Mouse (Mus musculus): ENCODE results near the gene Clec2i.
"Not testable (repeated sequence)": the region's sequence is repeated elsewhere in the genome, so short reads cannot be mapped to it uniquely, and the experiment has no call there.

Clec2i gene

DNA sequence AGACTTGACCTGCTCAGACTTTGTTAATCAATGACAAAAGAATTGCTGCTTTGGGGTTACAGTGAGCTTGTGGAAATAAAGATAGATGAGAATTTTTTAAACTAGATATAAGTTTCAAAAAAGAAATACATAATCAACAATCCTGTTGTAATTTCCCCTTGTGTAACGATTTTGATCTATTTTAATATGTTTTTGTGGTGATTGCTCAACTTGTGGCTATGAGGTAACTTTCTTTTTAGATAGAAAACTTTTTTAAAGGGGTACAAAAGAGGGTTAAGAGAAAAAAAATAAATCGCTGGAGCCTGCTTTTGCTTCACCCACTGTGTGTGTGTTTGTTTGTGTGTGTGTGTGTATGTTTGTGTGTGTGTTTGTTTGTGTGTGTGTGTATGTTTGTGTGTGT is 36.2 kb upstream of the Clec2i start:
- in situ Hi-C loops (cut with MboI; ENCODE audit: unreplicated experiment in 2 of 2), result loop anchor here (5.0 to 10.0 kb wide), 4 partner anchors 184 to 396 kb away; partner anchors contain the start of gene Clec2d (in 1 of the 2)

- in situ Hi-C loops (cut with MboI; ENCODE audit: unreplicated experiment in 2 of 2), result loop anchor here (5.0 to 10.0 kb wide), 4 partner anchors 182 to 395 kb away; partner anchors contain the start of gene Clec2d (in 1 of the 2)
Measured at GRCm38 (mm10) chr6:128852766-128853165, 34.6 kb upstream of the Clec2i start.

DNA sequence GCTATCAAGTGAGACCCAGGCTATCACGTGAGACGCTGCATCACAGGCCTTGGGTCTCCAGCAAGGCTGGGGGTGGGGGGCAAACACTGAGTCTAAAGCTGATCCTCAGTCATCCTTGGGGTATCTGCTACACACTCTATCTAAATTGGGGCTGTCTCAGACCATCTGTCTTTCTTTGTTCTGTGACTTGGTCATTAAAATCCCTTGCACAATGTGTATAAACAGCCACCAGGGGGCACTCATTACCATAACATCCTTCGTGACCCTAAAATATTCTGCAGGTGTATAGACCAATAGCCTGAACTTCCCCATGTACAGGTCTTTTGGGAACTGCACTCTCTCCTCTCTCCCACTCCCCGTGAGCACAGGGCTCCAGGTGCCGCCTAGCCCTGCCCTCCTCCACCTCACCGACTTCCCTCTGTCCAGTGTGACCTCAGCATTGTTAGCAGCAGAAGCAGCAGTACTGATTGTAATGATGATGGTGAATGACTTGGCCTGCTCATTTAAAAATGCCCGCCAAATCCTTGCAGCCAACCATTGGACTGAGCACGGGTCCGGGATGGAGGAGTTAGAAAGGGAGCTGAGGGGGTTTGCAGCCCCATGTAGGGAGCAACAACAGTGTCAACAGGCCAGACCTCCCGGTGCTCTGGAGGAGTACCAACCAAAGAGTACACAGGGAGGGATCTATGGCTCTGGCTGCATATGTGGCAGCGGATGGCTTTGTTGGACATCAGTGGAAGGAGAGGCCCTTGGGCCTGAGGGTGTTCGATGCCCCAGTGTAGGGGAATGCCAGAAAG is 33.2 kb upstream of the Clec2i start:
- in situ Hi-C loops (cut with MboI; ENCODE audit: unreplicated experiment in 2 of 2), result loop anchor here (5.0 to 10.0 kb wide), 4 partner anchors 181 to 393 kb away; partner anchors contain the start of gene Clec2d (in 1 of the 2)

DNA sequence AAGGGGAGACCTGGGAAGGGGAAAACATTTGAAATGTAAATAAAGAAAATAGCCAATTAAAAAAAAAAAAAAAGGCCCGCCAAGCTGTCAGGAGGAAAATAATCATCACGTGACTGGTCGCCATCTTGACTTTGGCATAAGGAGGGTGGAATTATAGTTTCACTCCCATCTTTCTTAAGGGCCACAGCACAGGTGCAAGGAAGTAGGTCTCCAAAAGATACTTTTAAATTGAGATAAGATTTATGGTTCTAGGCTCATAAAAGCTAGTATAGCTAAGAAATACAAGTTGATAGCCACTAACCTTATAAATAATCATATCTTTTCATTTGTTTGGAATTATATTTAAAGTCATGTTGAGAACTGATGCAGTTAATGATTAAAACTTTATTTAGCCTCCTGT is 32.5 kb upstream of the Clec2i start:
- in situ Hi-C loops (cut with MboI; ENCODE audit: unreplicated experiment in 2 of 2), result loop anchor here (5.0 to 10.0 kb wide), 4 partner anchors 180 to 392 kb away; partner anchors contain the start of gene Clec2d (in 1 of the 2)

DNA sequence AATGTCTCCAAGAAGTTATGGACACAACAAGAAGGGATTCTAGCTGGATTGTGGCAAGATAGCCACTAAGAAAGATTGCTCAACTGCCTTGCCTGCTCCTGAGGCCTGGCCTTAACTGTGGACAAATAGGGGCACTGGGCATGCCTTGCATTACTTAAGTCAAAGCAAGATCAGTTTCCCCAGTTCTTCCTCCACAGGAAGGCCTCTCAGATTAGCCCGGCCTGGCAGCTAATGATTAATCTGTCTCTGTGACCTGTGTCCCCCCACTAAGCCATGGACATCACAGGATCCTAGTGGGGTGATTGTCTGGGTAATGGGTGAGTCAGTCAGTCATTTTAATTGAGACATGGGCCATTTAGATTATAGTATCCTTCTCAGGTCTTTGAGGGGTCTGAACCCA is 31.9 kb upstream of the Clec2i start:
- in situ Hi-C loops (cut with MboI; ENCODE audit: unreplicated experiment in 2 of 2), result loop anchor here in 1 of 2 experiments (10.0 kb wide), 1 partner anchor 179 kb away; no protein-coding TSS in a partner anchor

GRCm38 (mm10) chr6:128856250-128856649 is 31.1 kb upstream of the Clec2i start:
- in situ Hi-C loops (cut with MboI; ENCODE audit: unreplicated experiment in 2 of 2), result loop anchor here in 1 of 2 experiments (10.0 kb wide), 1 partner anchor 179 kb away; no protein-coding TSS in a partner anchor

DNA sequence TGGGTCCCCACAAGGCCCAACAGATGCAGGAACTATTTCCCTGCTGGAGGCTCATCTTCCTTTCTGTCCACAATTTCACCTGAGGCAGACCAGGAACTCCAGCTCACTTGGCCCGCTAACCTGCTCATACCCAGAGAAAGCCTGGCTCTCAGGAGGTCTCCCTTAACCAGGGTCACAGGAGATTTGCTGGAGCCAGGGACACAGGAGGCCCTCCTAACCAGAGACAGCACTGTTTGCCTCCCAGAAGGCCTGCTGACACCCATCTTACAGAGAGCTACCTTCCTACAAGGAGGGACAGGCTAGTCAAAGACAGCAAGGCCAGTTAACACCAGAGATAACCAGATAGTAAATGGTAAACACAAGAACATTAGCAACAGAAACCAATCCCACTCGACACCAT is 29.4 kb upstream of the Clec2i start:
- in situ Hi-C loops (cut with MboI; ENCODE audit: unreplicated experiment in 2 of 2), result loop anchor here in 1 of 2 experiments (10.0 kb wide), 1 partner anchor 177 kb away; no protein-coding TSS in a partner anchor

- in situ Hi-C loops (cut with MboI; ENCODE audit: unreplicated experiment in 2 of 2), result no loop called here
Measured at GRCm38 (mm10) chr6:128868861-128869260, 18.5 kb upstream of the Clec2i start.

DNA sequence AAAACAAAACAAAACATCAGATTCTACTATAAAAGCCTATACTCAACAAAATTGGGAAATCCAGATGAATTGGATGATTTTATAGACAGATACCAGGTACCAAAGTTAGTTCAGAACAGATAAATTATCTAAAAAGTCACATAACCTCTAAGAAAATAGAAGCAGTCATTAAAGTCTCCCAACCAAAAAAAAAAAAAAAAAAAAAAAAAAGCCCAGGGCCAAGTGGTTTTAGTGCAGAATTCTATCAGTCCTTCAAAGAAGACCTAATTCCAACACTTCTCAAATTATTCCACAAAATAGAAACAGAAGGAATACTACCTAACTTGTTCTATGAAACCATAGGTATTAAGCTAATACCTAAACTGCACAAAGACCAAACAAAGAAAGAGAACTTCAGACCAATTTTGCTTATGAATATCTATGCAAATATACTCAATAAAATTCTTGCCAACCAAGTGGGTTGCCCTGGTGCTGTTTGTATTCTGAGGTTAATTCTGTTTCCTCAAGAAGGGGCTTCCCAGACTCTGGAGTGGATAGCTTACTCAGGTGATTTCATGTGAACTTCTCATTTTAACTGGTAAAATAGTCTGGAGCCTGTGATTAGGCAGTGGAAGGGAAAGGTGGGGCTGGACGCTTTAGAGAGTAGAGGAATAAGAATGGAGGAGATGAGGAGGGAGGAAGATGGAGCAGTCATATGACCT is 15.3 kb upstream of the Clec2i start:
- in situ Hi-C loops (cut with MboI; ENCODE audit: unreplicated experiment in 2 of 2), result no loop called here

- in situ Hi-C loops (cut with MboI; ENCODE audit: unreplicated experiment in 2 of 2), result loop anchor here in 1 of 2 experiments (10.0 kb wide), 1 partner anchor 146 kb away; no protein-coding TSS in a partner anchor
Measured at GRCm38 (mm10) chr6:128888834-128889233, 1.4 kb downstream of the Clec2i start.

DNA sequence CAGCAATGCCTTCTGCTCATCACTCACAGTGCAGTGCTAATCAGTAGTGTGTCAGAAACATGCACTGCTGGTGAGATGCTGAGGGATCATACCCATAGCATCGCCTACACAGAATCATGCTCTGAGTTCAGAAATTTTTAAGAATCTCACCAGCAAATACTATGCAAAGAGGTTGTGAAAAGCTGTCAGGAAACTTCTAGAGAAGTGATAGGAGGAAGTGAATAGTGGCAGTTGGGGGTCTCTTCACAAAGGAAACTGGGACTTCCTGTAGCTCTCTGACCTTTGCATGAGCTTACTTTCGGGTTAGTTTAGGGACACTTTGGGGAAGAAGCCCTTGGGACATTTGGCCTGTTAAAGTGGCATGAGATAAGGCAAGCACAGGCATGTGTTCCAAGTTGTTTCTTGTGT is 3.6 kb downstream of the Clec2i start, which contains the start of gene BC035044:
Gene BC035044 (minus strand): TSS at position 179 of the 408 bp plus-strand sequence.
- in situ Hi-C loops (cut with MboI; ENCODE audit: unreplicated experiment in 2 of 2), result loop anchor here in 1 of 2 experiments (10.0 kb wide), 1 partner anchor 124 kb away; no protein-coding TSS in a partner anchor

DNA sequence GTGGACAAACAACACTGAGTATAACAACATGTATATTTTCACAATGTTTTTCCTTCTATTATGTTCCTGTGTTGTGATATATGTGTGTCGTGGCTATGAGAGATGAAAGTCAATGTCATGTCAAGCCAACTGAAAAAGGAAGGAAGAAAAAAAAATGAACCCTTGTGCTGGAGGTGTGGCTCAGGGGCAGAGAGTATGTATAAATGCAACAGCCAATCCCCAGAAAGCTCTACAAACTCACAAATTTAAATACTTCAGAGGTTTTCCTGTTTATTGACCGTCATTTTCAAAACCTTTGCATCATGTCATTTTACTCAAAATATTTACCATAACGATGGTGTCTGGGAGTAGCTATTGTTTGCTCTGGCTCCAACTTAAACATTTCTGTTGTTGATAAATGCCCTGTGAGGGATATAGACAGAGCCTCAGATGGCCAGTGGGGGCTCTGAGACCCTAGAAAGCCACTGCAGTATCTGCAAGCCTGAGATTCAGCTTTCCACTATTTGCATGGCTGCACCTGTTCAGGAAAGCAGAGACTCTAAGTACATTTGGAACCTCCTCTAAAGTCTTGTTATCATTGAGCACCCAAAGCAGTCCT is 8.1 kb downstream of the Clec2i start:
- in situ Hi-C loops (cut with MboI; ENCODE audit: unreplicated experiment in 2 of 2), result loop anchor here in 1 of 2 experiments (10.0 kb wide), 1 partner anchor 119 kb away; no protein-coding TSS in a partner anchor

DNA sequence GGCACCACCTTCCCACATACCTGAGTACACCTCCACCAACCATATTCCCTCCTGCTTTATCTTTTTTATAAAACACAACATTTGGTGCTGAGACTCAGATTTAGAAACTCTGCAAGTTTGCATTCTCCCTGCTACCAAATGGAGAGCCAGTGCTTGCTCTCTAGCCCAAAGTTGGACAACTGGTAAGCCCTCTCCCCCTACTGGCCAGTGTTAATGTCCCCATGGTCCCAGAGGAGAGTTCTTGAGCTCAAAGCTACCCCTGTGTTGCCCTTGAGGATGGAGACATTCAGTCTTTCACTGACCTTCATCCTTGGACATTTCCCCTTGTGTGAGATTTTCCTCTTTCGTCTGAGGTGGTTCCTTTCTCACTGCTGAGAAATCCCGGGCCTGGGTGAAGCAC is 12.7 kb downstream of the Clec2i start:
- in situ Hi-C loops (cut with MboI; ENCODE audit: unreplicated experiment in 2 of 2), result no loop called here

DNA sequence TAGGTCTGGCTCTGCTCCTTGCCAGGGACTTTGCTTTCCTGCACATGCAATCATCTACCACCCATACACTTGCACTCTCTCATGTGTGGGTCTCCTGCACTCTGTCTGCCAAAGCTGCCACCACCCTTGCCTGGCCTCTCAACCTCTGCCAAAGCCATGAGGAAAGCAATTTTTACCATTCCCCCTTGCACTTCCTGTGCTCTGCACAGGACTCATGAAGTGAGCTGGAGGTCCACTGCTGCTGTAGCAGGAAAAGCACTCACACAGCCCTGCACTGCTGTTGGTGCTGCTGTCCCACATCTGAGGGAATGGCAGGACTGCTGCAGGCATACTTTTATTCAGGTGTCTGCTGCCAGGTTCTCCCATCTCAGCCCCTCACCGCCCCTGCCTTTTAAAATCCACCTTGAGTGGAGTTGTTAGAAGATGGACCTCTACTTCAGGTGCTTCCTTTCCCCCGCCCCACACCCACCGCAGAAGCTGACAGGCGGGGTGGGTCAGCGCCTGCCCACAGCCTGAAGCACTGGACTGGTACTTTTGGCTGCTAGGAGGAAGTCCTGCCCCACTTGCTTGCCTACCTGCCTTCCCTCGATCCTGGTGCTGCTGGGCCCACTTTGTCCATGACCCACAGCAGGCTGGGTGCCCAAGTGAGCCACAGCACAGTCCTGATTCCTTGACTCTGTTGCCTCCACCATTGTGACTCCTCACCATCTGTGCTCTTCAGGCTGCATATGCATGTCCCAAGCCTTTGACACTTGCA is 13.6 kb downstream of the Clec2i start:
- in situ Hi-C loops (cut with MboI; ENCODE audit: unreplicated experiment in 2 of 2), result not testable (repeated sequence)

- in situ Hi-C loops (cut with MboI; ENCODE audit: unreplicated experiment in 2 of 2), result no loop called here
Measured at GRCm38 (mm10) chr6:128913598-128914254, 26.3 kb downstream of the Clec2i start.

DNA sequence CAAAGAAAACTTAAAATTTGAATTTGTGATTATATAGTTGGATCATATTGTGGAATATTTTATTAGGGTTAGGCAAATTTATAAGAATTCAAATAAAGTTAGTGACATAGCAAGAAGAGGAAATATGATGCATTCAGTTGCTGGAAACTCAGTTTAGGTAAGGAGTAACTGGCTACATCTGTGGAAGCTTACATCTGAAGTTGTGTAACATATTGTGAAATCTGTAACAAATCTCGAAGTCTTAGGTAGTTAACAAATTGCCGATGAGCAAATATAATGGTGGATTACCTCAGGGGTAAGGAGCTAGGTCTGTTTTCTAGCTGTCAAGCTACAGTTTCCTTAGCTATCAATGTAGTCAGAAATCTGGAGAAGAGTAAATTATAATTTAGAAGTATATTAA is 29.9 kb downstream of the Clec2i start:
- in situ Hi-C loops (cut with MboI; ENCODE audit: unreplicated experiment in 2 of 2), result no loop called here

GRCm38 (mm10) chr6:128933050-128933449 is 45.7 kb downstream of the Clec2i start:
- in situ Hi-C loops (cut with MboI; ENCODE audit: unreplicated experiment in 2 of 2), result no loop called here

DNA sequence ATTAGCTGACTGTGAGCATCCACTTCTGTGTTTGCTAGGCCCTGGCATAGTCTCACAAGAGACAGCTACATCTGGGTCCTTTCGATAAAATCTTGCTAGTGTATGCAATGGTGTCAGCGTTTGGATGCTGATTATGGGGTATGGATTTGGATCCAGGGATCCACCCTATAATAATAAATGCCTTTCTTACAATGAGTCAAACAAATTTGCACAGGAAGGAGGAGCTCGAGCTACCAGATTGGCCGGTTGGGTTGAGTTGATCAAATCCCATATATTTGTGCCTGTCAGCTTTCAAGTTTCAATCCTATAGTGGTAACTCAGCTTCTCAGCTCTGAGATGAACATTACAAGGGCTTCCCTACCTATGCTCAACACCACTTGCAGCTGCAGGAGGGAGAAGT is 46.7 kb downstream of the Clec2i start, which contains the start of gene Clec2g:
Gene Clec2g (plus strand): TSS at position 301 of the 400 bp plus-strand sequence.
- in situ Hi-C loops (cut with MboI; ENCODE audit: unreplicated experiment in 2 of 2), result not testable (repeated sequence)
